Mouse (Mus musculus): ENCODE results near the gene Tmub1.

Gene Tmub1

GRCm38 (mm10) chr5:24453283-24453984, 5.8 kb upstream of the Tmub1 start:
- DNase-seq: no peak

GRCm38 (mm10) chr5:24452691-24453233, 5.1 kb upstream of the Tmub1 start:
- peak; percentile 51 for DNase-seq

GRCm38 (mm10) chr5:24452030-24452690, 4.5 kb upstream of the Tmub1 start, which contains the start of gene Agap3:
Gene Agap3, plus strand, starts transcription at chr5:24452177.
- peak; percentile 44 for DNase-seq

- peak; percentile 89 for DNase-seq
Measured at GRCm38 (mm10) chr5:24451264-24452029, 3.8 kb upstream of the Tmub1 start.

- DNase-seq: no peak
Measured at GRCm38 (mm10) chr5:24446630-24447029, 1.0 kb downstream of the Tmub1 start.

- DNase-seq: no peak
Measured at GRCm38 (mm10) chr5:24445428-24446080, 2.1 kb downstream of the Tmub1 start.

- peak; percentile 97 for DNase-seq
Measured at GRCm38 (mm10) chr5:24444746-24445427, 2.8 kb downstream of the Tmub1 start, which contains the start of gene Fastk. Gene Fastk, minus strand, starts transcription at chr5:24445287.

GRCm38 (mm10) chr5:24443927-24444326, 3.7 kb downstream of the Tmub1 start:
- no peak for DNase-seq

- DNase-seq: no peak
Measured at GRCm38 (mm10) chr5:24443204-24443603, 4.5 kb downstream of the Tmub1 start.

- DNase-seq: no peak
Measured at GRCm38 (mm10) chr5:24442029-24442428, 5.6 kb downstream of the Tmub1 start.

- DNase-seq: no peak
Measured at GRCm38 (mm10) chr5:24441187-24441586, 6.5 kb downstream of the Tmub1 start.

GRCm38 (mm10) chr5:24433993-24434392, 13.7 kb downstream of the Tmub1 start:
- DNase-seq: no peak

GRCm38 (mm10) chr5:24428596-24428995, 19.1 kb downstream of the Tmub1 start:
- DNase-seq: no peak

- DNase-seq: no peak
Measured at GRCm38 (mm10) chr5:24427981-24428402, 19.7 kb downstream of the Tmub1 start.

- DNase-seq: no peak
Measured at GRCm38 (mm10) chr5:24427285-24427633, 20.4 kb downstream of the Tmub1 start.

- no peak for DNase-seq
Measured at GRCm38 (mm10) chr5:24426556-24427284, 20.9 kb downstream of the Tmub1 start.

GRCm38 (mm10) chr5:24426037-24426432, 21.6 kb downstream of the Tmub1 start:
- DNase-seq: no peak

- DNase-seq: no peak
Measured at GRCm38 (mm10) chr5:24425421-24426036, 22.1 kb downstream of the Tmub1 start.

GRCm38 (mm10) chr5:24424861-24425411, 22.7 kb downstream of the Tmub1 start:
- peak; percentile 83 for DNase-seq

GRCm38 (mm10) chr5:24424004-24424781, 23.5 kb downstream of the Tmub1 start:
- no peak for DNase-seq

All from right cerebral cortex, adult 18-20 months (tissue).